Mouse (Mus musculus) T-helper 1 cell (primary cell): ENCODE measurements around the gene Stox2.
"Not testable (repeated sequence)": the region's sequence is repeated elsewhere in the genome, so short reads cannot be mapped to it uniquely, and the experiment has no call there.

ENCODE experiments used
- in situ Hi-C: fragments of 300-600 bp; cut with MboI, MseI; formaldehyde crosslinking; loops from one replicate; pipeline ENCODE4 v1.15.1; 2025; ENCODE audit warnings: high pct_unique_total_duplicates

Gene Stox2

DNA sequence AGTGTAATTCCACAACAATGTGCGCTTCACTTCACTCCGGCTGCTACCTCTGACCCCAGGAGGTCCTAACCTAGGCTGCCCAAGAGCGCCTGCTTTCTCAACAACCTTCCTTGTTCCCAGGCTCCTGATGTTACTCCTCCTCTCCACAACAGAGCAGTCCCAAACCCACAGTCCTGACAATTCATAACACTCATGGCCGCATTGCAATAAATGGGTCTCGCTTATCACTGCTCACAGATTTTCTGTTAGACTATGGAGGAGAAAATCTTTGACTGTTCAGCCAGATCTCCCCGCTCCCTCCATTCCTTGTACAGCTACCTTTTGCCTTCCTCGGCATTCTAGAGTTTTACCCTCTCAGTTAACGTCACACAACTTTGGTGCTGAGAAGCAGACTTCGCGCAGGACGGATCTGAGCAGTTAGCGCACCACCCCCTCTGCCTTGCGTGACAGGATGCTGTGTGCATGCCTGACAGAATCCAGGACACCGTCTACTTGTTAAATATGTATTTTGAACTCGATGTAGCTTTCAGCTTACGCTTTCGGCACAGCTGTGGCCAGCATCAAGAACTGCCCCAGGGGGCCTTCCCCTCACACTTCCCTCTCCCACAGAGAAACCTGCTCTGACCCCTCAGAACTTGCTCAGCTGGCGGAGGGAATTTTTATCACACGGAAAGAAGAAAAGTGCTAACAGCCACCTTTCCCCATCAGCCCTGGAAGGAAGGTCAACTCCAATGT is at the start of gene Stox2:
Gene Stox2 (minus strand): TSS at position 51 of the 735 bp plus-strand sequence.
- in situ Hi-C loops, result no loop called here

DNA sequence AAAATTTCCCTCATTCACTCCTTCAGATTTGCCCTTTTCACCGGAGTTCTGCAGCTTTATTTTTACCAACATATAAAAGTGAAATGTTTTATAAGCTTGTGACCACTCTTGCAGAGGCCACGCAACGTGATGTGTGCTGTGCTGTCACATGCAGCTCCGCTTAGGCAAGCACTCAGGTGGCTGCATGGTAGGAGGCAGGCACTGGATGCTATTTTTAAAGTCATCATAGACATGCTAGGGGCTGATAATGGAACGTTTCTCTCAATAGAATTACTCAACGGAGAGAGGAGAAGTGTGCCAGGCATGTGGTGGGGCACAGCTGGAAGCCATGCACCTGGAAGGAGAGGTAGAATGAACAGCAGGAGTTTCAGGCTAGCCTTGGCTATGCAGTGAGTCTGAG is 49.3 kb upstream of the Stox2 start:
- in situ Hi-C loops, result no loop called here

DNA sequence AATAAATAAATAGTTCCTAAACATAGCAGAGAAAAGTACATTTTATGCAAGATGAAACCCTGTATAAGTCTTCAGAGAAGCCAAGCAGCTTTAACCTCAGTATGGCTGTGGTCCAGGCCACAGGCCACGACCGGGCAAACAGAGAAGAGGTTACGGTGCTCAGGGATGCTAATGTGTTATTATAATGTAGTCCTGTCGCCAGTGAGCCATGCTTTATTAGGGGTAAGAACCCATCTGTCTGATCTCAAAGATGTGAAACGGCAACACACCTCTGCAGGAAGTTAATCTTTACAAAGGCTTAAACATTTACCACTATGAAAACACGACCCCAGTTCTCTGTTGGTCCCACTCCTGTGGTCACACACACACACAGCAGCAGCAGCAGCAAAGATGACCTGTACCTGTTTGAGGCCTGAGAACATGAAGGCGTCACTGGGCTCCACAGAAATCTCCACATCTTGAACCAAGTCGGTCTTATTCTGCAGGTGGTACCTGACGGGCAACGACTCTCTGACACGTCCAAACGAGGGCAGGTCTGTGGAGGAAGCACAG is 48.5 kb upstream of the Stox2 start:
- in situ Hi-C loops, result no loop called here

DNA sequence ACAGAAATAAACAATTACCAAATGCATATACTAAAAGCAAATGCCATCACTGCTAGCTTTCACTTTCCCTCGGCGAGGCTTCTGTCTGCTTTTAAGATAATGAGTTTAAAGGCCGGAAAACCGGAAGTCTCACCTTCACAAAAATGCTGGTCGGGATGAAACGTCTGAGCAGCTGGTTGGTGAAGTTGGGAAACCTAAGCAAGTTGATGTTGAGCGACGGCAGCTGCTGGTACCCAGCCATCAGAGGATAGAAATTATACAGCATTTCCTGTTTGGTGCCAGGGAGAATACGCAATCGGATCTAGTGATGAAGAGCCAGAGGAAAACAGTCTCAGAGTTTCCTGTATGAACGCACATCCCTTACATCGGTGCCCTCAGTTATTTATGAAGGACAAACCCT is 46.9 kb upstream of the Stox2 start:
- in situ Hi-C loops, result no loop called here

DNA sequence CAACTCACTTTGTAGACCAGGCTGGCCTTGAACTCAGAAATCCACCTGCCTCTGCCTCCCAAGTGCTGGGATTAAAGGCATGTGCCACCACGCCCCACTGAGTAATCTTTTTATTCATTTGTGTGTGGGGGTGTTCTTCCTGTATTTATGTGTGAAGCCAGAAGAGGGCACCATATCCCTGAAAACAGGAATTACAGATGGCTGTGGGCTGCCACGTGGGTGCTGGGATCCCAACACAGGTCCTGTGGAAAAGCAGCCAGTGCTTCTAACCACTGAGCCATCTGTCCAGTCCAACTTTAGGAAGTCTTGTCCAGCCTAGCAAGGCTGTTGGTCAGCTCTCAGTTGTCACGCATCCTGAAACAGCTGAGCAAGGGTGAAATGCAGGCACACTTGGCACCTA is 41.1 kb upstream of the Stox2 start:
- in situ Hi-C loops, result no loop called here

DNA sequence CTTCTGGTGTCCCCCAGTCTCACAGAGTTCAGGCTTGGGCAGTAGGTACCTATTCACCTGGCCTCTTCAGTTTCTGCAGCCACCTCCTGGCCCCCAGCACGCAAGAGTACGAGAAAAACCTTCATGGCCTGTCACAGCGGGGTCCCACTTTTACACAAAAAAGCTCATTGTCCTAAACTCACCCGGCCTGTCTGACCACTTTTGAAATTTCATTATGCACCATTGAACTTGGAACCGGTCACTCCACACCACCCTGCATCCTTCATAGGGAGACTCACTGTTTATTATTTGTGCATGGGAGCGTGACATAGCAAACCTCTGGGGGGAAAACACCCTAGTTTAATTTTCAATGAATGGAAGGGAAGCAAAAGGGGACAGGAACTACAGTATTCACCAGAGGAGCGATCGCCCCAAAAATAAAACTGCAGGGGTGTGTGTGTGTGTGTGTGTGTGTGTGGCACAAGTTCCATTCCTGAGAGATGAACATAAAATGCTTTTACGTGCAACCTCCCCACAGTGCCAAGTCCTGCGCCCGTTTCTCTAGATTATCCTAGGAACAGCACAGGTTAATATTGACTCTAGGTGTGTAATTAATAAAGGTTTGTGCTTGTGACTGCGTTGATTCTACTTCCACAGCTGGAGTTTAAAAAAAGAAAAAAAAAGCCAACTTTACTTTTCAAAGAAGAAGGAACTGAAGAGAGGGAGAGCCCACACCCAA is 36.4 kb upstream of the Stox2 start:
- in situ Hi-C loops, result no loop called here

DNA sequence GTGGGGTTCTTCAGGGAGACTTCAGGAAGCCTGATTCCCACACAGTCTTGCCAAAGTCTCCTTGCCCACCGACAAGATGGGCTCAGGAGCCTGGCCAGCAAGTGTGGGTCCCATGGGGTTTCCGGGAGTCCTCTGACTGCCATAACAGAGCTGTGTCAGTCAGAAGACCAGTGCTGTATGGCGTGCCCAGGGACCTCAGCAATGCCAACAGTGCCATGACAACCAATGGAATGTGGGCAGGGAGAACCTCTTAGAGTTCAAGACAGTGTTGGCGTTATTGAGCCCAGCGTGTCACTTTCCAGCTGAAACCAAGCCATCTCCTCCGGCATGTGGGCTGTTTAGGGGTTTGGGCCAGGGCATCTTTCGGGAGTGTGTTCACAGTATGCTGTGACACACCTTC is 33.9 kb upstream of the Stox2 start:
- in situ Hi-C loops, result no loop called here

DNA sequence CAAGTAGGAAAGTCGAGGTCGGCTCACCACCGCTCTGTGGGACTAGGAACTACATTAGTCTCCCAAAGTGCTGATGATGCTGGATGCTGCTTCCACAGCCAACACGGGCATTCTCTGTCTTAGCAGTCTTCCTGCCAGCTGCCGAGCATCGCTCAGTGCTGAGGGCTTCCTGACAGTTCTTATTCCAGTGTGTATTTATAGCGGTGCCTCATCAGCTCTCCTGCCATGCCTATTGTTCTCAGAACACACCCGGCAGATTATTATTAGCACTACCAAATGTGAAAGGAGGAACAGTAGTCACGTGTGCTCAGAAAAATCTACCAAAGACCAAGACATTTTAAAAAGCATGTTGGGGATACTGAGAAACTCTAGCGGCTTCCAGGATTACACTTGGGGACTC is 15.5 kb upstream of the Stox2 start:
- in situ Hi-C loops, result loop anchor here (10.0 kb wide), 1 partner anchor 863 kb away; no protein-coding TSS in a partner anchor

DNA sequence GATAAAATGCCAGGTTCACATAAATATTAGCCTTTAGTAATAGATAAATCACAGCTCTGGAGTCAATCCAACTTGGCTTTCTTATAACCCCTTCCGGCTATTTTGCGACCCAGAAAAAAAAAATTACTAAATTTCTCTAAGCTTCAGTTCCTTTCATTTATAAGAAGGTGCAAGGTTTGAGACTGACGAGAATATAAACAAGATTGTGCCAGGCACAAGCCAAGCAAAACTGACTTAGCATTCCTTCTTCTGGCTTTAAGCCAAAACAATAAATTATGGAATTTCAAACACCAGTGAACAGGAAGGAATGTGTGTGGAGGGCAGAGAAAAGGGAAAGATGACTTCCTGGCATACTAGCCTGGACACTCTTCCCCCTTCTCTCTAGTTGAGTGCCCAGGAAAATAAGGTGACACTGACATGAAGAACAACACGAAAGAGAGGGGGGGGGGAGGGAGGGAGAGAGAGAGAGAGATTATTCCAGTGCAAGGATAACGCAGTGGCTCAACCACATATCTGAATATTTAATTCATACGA is 13.1 kb upstream of the Stox2 start:
- in situ Hi-C loops, result no loop called here

DNA sequence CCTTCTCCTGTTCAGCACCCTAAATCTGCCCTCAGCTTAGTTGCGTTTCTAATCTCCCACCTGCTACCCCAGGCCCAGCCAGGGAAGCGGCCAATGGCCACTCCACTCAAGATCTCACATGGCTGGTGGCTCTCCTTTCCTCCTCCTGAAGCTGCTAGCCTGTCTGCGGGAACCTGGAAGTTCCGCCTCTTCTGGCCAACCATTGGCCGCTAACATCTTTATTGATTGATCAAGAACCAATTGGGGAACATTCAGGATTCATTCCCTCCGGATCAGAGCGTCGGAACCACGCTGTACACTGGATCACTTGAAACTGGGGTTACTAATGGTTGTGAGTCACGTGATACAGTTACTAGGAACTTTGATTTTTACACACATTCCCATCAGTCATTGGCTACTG is 12.4 kb upstream of the Stox2 start:
- in situ Hi-C loops, result no loop called here

DNA sequence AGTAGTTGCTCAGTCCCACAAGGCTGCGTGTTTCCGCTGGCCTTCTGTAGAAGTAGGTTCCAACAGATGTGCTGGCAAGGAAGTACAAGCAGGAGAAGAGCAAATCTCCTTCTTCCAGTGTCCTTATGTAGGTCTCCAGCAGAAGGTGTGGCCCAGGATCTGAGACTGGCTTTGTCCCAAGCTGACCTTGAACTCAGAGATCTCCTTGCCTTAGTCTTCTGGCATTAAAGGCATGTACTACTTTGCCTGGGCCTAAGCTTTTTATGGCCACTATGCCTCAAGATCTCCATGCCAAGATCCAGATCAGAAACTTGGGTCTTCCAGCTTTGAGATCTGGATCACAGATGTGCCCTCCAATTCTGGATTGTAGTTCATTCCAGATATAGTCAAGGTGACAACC is 3.0 kb upstream of the Stox2 start:
- in situ Hi-C loops, result not testable (repeated sequence)

DNA sequence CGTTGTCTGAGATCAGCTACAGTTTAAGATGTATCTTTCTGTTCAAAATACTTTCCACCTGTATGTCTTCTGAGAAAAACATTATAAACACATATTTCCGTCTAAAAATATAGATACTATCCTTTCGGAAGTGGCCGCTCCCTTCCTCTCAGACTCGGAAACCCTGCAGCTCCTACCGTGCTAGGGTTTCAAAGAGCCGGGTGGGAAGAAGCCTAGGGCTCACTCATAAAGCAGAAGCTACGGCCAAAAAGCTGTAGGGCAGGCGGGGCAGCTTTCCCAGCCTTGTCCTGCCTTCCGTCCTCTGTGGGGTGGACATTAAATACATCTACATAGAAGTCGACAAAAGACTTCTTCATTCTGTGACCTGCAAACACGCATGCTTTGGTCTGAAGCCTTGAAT is 6.9 kb downstream of the Stox2 start:
- in situ Hi-C loops, result no loop called here

DNA sequence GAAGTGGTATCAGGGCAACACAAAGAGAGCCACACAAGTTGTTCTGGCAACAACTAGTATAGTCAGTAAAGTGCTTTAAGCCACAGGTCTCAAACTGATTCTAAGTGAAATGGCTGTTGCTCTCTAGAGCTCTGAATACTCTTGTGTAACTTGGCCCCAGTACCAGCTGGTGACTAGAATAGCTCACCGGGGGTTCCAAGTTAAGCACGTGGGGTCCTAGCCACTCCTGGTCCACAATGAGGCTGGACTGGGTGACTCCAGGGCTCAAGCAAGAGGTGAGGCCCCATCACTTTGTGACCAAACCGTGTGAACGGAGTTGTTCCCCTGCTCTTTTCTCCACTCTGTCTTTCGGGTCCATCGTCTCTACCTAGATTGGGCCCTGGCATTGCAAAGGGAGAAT is 8.2 kb downstream of the Stox2 start:
- in situ Hi-C loops, result no loop called here

DNA sequence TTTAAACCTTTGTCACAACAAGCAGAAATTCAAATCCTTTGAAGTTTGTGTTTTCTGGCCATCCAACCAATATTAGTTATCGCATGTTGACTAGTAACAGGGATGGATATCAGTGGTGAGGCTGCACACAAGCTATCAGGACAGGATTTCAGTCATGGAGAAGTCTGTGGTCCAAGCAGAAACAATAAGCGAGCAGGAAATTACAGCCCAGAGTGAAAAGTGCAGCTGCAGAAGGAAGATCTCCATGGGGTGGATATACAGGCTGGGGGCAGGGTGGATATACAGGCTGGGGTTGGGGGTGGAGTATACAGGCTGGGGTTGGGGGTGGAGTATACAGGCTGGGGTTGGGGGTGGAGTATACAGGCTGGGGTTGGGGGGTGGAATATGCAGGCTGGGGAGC is 10.3 kb downstream of the Stox2 start:
- in situ Hi-C loops, result no loop called here

DNA sequence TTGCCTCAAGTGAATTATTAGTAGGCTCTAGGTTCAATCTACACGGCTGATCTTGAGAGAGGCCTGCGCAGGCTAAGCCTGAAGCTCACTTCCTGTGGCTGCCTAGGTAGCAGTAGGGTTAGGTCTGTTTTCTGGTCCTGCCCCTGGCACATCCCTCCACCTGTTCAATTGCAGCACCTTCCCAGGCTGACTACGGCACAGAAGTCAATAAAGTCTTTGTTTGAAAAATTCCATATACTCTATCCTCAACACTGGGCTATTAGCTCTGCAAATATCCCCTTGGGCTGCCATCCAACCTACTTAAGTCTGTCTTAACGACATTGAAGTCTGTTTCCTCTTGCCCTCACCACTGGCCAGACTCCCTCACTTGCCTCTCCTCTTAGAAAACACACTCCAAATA is 10.8 kb downstream of the Stox2 start:
- in situ Hi-C loops, result no loop called here

DNA sequence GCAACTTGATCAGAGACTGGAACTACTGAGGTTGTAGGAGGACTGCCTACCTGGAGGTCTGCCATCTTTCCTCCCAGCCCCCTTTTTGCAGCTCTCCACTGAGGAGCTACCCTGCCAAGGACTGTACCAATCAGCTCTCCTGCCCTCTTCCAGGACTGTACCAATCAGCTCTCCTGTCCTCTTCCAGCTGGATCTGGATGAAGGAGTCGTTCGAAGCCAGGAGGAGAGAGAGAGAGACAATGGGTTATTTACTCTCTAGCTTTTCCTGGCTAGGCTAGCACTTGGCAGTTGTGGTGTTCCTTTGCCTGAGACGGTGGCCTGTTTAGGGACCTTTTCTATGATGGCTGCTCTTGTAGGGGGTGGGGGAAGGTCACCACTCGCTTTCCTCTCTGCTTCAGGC is 14.9 kb downstream of the Stox2 start:
- in situ Hi-C loops, result no loop called here

DNA sequence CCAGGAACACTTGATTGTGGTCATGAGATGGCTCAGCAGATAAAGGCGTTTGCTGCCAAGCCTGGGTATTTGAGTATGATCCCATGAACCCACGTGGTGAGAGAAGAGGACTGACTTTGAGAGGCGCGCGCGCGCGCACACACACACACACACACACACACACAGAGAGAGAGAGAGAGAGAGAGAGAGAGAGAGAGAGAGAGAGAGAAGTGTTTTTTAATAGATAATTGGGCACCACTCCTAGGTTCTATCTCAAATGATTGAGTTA is 32.0 kb downstream of the Stox2 start:
- in situ Hi-C loops, result not testable (repeated sequence)

DNA sequence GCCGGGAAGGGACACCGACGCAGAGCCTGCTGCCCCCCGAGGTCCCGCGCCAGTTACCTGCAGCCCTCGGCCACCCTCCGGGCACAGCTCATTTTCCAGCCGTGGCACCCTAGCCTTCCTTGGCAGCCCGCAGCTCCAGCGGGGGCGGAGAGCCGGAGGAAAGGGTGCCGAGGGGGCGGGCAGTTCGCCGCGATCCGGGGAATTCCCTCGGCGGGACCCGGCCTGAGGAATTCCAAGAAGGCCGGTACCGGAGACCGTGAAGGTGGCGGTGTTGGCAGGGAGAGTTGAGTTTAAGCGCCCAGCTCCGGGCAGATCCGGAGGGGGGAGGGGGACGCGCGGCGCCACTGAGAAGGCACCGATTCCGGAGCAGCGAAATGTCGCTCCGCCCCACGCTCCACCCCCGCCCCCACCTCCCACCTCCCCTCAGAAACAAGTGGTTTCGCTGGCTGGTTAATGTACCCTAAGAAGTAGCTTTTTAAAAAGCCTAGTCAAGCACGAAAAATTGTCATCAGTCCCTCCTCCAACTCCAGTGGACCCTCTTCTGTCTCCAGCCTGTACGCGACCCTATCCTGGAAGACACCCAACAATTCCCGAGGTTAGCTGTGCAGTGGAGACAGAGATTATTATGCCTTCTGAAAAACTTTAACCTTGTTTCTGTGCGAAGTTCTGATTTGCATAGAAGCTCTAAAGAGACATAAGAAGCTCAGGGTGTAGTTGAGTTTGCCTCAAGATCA is 32.5 kb downstream of the Stox2 start:
- in situ Hi-C loops, result no loop called here

DNA sequence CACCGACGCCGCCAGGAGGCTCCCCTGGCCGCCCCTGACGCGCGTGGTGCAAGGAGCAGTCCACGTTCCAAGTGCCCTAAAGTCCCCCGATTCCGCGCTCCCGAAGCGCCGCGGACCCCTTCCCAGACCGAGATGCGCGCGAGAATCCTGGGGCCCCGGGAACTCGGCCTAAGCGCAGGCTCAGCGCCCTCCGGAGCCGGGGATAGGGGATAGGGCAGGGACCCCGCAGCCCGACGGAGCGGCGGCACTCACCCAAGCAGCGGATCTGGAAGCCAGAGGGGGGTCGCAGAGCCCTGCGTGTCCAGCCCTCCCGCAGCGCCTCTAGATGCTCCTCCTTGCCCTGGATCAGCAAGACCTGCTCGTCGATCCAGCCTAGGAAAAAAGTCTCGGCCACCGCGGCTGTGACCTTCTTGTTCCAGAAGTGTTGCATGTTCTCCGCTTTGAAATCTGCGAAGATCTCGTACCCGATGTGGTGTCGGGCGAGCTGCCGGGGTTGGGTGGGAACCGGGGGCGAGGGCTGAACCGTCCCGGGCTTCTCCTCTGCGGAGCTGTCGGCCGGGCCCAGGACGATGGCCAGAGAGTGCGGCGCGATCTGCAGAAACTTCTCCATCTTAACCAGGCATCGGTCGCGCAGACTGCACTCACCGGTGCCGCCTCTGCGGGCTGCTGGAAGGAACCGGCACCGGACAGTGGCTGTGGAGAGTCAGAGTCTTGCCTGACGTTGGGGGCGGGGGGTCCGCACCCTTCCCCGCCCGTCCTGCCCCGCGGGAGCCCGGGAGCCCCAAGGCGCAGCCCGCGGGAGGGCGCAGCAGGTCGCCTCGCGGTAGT is 33.3 kb downstream of the Stox2 start:
- in situ Hi-C loops, result no loop called here

DNA sequence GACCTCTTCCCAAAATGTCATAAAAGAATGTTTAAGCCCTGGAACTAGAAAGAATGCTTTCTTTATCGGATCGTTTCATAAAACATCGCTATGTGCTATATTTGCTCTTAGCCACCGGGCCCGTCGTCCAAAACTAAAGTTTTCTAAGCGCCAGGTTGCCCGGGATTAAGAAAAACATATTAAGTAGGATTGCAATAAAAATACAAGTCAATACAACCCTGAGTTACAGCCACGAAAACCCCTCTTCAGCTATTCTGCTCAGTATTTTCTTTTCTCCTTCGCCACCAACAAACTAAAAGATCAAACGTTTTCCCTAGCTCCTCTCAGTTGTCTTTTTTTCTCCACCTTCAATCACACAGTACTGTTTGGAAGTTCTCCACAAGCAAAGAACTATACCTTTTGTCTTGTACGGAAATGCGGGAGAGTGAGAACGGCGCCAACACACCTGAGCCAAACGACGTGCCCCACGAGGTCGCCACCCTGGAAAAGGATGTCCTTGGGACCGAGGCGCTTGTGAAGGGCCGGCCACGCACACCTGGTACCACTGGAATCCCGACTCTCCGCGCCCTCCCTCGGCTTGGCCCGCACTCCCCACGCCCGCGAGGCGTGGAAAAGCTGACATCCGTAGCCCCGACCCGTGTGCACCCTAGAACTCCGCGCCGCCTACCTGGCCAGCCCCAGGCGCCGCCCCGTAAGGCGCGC is 34.0 kb downstream of the Stox2 start:
- in situ Hi-C loops, result no loop called here

DNA sequence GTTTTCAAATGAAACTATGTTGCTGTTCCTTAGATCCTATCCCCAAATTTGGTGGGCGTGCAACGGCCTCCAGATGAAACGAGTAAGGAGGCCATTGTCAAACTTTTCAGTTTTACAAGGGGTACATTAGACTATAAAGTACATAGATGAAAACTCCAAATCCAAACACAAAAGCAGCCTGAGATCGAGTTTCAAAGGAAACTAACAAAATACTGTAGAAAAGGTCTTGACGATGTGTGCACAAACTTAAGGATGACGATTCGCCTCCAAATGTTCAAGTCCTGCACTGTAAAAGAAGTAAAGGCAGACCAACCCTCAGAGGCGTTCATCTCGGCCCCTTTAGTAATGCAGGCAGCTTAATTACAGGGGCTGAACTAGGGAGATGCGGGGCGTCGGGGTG is 34.8 kb downstream of the Stox2 start:
- in situ Hi-C loops, result no loop called here
